Mouse (Mus musculus): ENCODE results near the gene Nrros. TPM values are rescaled to one million over a fixed set of nuclear protein-coding genes. Genes with fewer than 3 reads are reported as not detected.

The Nrros gene
- 74.2 TPM for total RNA-seq (2023)

DNA sequence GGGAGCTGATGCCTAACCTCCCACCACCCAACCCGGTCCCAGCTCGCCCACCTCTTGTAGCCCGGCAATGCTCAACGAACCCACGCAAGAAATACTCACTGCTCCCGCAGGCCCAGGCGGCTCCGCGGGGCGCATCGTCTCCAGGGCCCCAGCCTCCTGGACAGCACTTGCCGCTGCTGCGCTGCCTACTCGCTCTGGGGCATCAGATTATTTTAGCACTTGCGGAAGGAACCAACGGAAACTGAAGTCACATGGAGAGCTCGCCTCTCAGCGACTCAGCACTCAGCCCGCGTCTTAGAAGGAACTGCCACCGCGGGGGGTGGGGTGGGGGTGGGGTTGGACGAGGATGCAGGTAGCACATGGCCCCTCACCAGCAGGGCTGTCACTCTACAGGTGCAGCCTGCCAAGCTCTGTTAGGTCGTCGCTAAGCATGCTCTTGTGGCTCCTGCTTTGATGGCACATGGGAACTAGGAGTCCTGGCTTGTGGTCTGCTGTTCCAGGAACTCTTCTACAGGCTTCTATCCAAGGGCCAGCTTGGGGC, at the start of gene Nrros:
Nrros (minus strand) TSS at position 314 of the 541 bp plus-strand sequence.

DNA sequence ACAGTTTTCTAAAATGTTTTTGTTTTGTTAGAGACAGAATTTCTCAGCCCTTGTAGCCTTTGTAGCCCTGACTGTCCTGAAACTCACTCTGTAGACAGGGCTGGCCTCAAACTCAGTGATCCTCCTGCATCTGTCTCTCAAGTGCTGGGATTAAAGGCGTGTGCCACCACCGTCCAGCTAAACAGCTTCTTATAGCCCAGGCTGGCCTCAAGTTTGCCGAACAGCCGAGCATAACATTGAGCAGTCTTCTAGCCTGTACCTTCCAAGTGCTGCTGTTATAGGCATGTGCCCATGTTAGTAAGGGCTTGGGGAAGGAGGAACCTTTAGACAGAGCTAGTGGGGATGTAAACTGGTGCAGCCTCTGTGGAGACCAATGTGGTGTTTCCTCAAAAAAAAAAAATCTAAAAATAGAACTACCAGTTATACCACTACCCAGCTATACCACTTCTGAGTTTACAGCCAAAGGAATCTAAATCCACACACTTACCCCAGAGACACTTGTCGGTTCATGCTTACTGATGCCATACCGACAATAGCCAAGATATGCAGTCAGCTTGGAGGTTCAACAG, 14.0 kb upstream of the Nrros start, which contains the start of gene Bex6:
Bex6 (plus strand) TSS at position 491 of the 569 bp plus-strand sequence.

DNA sequence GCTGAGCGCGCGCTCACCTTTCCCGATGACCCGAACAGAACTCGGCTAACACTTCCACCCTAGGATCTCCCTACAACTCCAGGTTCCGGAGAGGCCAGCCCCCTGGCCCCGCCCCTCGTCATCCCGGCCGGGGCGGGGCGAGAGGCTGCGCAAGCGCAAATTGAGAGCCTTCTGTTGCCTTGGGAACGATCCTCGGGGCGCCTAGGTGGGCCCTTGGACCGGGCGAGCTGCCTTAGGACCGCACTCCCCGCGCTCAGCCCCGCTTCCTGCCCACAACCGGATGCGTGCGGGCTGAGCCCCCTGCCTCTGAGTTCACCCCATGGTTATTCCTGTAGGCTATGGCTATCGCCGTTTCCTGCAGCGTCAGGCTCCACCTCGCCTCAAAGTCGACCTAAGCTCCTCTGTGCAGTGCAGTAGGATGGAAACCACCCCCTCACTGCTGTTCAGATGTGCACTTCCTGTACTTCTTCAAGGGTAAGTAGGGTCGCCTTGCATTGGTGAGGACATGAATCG, 65.7 kb downstream of the Nrros start, which contains the start of the genes Pigx and Cep19:
Pigx (minus strand) TSS at position 103 of the 513 bp plus-strand sequence.
Cep19 (plus strand) TSS at position 163 of the 513 bp plus-strand sequence.

Other genes with a start within 250 kb of the Nrros start
- not detected for gene Pigz, start 231.7 kb downstream of the Nrros start, total RNA-seq (2023)
- gene 0610012G03Rik, start 217.1 kb downstream of the Nrros start, total RNA-seq (2023) = 14.2 TPM
- 21.2 TPM for gene Ncbp2, start 217.1 kb downstream of the Nrros start, total RNA-seq (2023)
- gene Senp5, start 162.3 kb downstream of the Nrros start, total RNA-seq (2023) = 23.4 TPM
- gene Pak2, start 86.3 kb downstream of the Nrros start, total RNA-seq (2023) = 111 TPM
- 65.1 TPM for gene Pigx, start 65.9 kb downstream of the Nrros start, total RNA-seq (2023)
- 9.0 TPM for gene Cep19, start 65.8 kb downstream of the Nrros start, total RNA-seq (2023)
- not detected for gene Bex6, start 14.2 kb upstream of the Nrros start, total RNA-seq (2023)
- gene Fbxo45, start 81.6 kb upstream of the Nrros start, total RNA-seq (2023) = 7.8 TPM
- gene Wdr53, start 81.6 kb upstream of the Nrros start, total RNA-seq (2023) = 11.4 TPM
- gene Smco1, start 105.9 kb upstream of the Nrros start, total RNA-seq (2023) = 0.68 TPM
- 19.6 TPM for gene Rnf168, start 111.9 kb upstream of the Nrros start, total RNA-seq (2023)
- 75.1 TPM for gene Ubxn7, start 166.7 kb upstream of the Nrros start, total RNA-seq (2023)
- gene Tm4sf19, start 234.9 kb upstream of the Nrros start, total RNA-seq (2023) = not detected

Data from CD4-positive naive resting alpha-beta T cell, adult 57 days (primary cell).